Mouse (Mus musculus): Measurements from ENCODE around the gene Rtl1.

Gene Rtl1

GRCm38 (mm10) chr12:109600230-109600629, at the start of gene Rtl1:
TSS of gene Rtl1 (minus strand) at chr12:109600330.
- no peak for DNase-seq (ENCODE audit: low read depth in 2 of 2, low spot score in 2 of 2)

DNA sequence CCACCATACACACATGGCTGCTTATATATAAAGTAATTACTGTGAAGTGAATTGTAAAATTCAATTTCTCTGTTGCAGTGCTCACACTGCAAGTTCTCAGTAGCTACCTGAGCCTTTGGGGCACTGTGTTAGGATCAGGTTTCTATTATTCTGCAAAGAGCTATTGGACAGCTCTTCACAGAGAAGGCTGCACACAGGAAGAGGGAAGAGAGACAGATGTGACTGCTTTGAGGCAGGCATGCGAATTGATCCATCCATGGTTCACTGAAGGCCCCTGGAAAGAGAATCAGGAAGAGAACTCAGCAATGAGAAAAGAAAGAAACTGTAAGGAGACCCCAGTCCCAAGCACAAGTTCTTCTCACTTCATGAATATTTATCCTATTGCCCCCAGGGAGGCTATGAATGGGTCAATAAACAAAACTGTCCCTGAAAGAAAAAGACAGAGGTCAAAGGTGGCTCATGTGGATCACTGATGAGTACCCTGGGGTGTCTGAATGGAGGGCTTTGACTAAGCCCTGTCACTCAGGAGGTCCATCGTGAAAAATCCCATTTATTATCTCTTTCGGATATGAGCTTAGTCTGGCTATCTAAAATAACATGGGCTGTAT, 40.5 kb upstream of the Rtl1 start:
- DNase-seq (ENCODE audit: low read depth in 2 of 2, low spot score in 2 of 2): no peak

GRCm38 (mm10) chr12:109632035-109632434, 31.9 kb upstream of the Rtl1 start:
- no peak for DNase-seq (ENCODE audit: low read depth in 2 of 2, low spot score in 2 of 2)

- DNase-seq (ENCODE audit: low read depth in 2 of 2, low spot score in 2 of 2): no peak
These were observed 28.8 kb upstream of the Rtl1 start for GRCm38 (mm10) chr12:109628887-109629286.

GRCm38 (mm10) chr12:109626910-109627309, 26.8 kb upstream of the Rtl1 start:
- no peak for DNase-seq (ENCODE audit: low read depth in 2 of 2, low spot score in 2 of 2)

GRCm38 (mm10) chr12:109620196-109620595, 20.1 kb upstream of the Rtl1 start:
- no peak for DNase-seq (ENCODE audit: low read depth in 2 of 2, low spot score in 2 of 2)

- no peak for DNase-seq (ENCODE audit: low read depth in 2 of 2, low spot score in 2 of 2)
These were observed 17.9 kb upstream of the Rtl1 start for GRCm38 (mm10) chr12:109617993-109618392.

DNA sequence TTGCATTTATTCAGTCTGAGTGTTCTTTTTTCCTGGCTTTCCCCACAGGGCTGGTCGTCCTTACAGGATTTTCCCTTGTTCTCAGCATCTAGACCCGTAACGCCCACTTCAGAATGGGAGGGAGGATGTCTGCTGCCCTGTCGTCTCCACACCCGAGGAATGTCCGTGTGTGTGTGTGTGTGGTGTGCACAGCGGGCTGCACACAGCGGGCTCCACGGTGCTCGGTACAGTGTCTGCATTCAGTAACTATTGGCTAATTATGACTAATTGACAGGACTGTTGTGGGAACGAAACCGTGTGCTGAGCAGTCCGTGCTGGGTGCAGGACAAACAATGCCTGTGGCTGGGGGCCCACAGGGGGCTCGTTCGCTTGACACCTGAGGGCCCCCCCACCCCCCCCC, 17.0 kb upstream of the Rtl1 start:
- no peak for DNase-seq (ENCODE audit: low read depth in 2 of 2, low spot score in 2 of 2)

GRCm38 (mm10) chr12:109615371-109615770, 15.2 kb upstream of the Rtl1 start:
- DNase-seq (ENCODE audit: low read depth in 2 of 2, low spot score in 2 of 2): no peak

GRCm38 (mm10) chr12:109614416-109614815, 14.3 kb upstream of the Rtl1 start:
- DNase-seq (ENCODE audit: low read depth in 2 of 2, low spot score in 2 of 2): no peak

DNA sequence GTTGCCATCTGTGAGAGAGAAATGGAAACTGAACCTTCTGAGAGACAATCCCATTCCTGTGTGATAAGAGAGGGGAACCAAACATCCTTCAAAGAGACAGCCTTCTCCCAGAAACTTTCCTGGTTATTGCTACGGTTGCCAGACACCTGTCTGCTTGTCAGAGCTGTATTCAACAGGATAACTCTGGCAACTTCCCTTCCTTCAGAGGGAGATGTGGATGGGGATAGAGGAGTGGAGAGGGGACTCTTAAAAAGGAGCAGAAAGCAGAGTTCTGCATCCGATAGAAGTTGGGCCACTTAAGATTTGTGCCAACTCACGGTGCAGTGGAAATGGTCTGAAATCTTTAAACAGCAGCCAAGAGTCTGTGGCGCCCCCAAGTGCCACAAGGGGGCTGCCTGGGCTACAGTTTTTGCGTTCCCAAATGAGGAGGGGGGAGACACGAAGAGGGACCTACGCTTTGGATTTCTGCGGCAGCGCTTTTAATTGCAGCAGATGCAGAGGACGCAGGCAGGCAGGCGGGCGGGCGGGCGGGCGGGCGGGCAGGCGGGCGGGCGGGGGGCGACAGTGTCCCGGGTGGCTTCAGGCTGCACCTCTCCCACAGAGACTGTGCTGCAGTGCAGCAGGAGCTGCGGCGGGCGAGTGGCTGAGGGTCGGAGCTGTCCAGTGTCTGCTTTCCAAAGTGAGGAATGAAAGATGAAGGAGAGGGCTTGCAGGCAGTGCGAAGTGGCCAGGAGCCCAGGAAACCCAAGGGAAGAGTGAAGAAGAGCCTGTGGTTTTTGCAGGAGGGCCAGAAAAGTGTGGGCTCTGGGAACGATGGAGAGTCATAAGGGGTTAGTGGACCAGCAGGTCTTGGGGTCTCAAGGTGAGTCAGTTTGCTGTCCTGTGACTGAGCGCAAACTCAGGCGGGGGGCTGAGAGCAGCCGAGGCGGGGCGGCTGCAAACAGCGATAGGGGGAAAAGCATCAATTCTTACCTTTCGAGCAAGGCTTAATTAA, 12.6 kb upstream of the Rtl1 start:
- no peak for DNase-seq (ENCODE audit: low read depth in 2 of 2, low spot score in 2 of 2)

GRCm38 (mm10) chr12:109608576-109609440, 8.7 kb upstream of the Rtl1 start:
- DNase-seq (ENCODE audit: low read depth in 2 of 2, low spot score in 2 of 2): no peak

DNA sequence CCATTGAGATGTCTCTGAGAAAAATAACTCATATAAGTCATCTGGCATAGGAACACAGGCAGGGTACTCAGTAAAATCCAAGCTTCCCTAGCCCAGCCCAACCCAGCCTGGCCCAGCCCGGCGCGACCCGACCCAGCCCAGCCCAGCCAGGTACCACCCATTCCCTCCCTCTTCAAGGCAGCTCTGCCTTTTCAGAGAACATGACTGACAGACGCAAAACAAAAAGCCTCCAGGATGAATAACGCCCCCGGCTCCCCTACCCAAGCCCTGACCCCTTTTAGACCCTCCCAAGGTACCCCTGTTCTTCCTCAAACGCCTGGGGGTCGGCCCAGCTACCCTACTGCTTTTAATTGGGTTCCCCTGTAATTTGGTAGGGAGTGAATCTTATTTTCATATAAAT, 7.8 kb upstream of the Rtl1 start:
- no peak for DNase-seq (ENCODE audit: low read depth in 2 of 2, low spot score in 2 of 2)

- DNase-seq (ENCODE audit: low read depth in 2 of 2, low spot score in 2 of 2): no peak
These were observed 7.1 kb upstream of the Rtl1 start for GRCm38 (mm10) chr12:109607191-109607590.

- no peak for DNase-seq (ENCODE audit: low read depth in 2 of 2, low spot score in 2 of 2)
These were observed 5.0 kb upstream of the Rtl1 start for GRCm38 (mm10) chr12:109604982-109605721.

DNA sequence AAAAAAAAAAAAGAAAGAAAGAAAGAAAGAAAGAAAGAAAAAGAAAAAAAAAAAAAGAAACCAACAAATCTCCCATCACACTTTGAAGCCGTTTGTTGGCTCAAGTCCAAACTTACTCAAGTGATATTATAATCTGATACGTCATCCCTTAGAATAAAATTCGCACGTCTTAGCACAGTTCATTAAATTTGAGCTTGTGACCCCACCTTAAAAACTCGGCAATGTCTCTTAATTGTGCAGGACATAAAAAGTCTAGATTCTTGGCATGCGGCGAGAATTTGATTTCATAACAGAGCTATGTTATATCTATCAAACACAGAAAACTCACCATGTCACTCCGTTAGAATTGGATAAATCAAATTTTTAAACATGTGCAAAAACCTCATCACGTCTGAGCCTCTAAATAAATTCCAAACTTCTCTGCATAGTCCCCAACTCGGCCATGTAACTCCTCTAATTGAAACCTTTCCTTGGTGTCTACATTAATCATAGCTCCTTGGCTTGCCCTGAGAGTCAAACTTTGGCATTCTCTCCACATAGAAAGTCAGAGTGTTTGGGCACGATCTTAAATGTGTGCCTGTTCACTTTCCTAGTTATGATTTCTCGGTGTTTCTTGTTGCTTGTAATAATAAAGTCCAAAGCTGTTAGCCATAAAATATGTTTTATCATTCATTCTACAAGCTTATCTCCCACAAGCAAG, 1.4 kb downstream of the Rtl1 start:
- no peak for DNase-seq (ENCODE audit: low read depth in 2 of 2, low spot score in 2 of 2)

GRCm38 (mm10) chr12:109596726-109597125, 3.4 kb downstream of the Rtl1 start:
- no peak for DNase-seq (ENCODE audit: low read depth in 2 of 2, low spot score in 2 of 2)

DNA sequence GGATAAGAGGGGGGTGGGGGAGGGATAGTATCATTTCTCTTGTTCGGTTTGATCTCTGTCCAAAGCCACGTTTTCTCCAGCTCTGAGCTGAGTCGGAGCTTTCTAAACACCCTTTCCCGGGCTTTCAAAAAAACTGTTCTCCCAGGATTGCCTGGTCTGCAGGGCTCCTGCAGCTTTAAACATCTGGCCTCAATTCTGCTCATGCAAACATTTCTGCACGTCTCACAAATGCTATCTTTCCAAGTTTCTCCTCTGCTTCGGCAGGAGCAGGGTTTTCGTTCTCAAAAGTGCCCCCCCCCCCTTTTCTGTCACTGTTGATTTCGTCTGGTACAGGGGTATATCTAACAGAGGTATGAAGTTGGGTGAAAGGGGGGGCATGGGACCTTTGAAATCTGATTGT, 3.9 kb downstream of the Rtl1 start:
- no peak for DNase-seq (ENCODE audit: low read depth in 2 of 2, low spot score in 2 of 2)

DNA sequence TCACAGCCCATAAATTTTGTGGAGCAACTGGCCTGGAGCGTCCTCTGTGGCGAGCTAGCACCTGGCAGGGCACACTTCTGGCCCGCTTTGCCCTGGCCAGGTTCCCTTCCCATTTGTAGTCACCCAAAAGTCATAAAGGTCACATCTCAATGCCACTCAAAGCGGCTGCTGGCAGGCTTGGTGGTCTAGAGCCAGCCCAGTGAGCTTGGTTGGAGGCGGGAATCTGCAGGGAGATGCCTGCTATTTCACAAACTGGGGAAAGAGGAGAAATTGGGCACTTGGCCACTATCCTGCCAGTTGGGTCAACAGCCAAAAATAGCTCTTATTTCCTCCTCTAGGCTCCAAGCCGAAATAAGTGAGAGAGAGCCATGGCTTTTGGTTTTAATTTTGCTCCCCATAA, 4.4 kb downstream of the Rtl1 start:
- DNase-seq (ENCODE audit: low read depth in 2 of 2, low spot score in 2 of 2): no peak

DNA sequence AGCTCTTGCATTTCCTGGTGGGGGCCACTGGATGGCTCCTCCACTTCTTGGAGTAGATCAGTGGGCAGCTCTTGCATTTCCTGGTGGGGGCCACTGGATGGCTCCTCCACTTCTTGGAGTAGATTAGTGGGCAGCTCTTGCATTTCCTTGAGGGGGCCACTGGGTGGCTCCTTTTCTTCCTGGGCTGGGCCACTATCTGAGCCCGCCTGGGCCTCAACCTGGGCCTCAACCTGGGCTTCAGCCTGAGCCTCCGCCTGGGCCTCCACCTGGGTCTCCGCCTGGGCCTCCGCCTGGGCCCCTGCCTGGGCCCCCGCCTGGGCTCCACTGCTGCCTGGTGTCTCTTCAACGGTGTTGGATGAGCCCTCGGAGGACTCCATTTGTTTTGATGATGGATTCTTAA, 5.2 kb downstream of the Rtl1 start:
- no peak for DNase-seq (ENCODE audit: low read depth in 2 of 2, low spot score in 2 of 2)

Measured in CD8-positive naive resting alpha-beta T cell, adult 2 months (primary cell).